Mouse (Mus musculus): ENCODE results near the gene Uqcc1. TPM values are rescaled to one million over a fixed set of nuclear protein-coding genes. Genes with fewer than 3 reads are reported as not detected.

Gene Uqcc1
- polyA plus RNA-seq (2014; fragmentation: Nextera tagmentation; extraction: Ambion mirVana) = 110 and 116 TPM in 2 replicates

- Histone ChIP-seq H3K4me2 (ENCODE audit: low read length) (peak within 1 kb of the TSS; percentile 69), H3K4me3 (ENCODE audit: control insufficient read depth in 1 of 2, insufficient read depth in 1 of 2, low read depth in 1 of 2, low read length in 2 of 2) (peak within 1 kb of the TSS; percentile 75 to 93), H3K27me3 (ENCODE audit: control insufficient read depth, insufficient read depth, low read length) (no peaks in the 10 kb centered on the region), H3K36me3 (ENCODE audit: control insufficient read depth, insufficient read depth, low read length) (no peaks in the 10 kb centered on the region), H3K4me1 (ENCODE audit: control insufficient read depth in 2 of 2, insufficient read depth in 2 of 2, low read length in 2 of 2) (peaks cover 6 to 10% of the 10 kb centered on the region in 2 experiments), H3K9ac (ENCODE audit: low read length) (peak within 1 kb of the TSS; percentile 80), H3K9me3 (ENCODE audit: control insufficient read depth, low read length) (no peaks in the 10 kb centered on the region), H3K27ac (replicated peaks in 1 of 2; ENCODE audit: control insufficient read depth in 1 of 2, insufficient read depth in 1 of 2, low read depth in 2 of 2, low read length in 2 of 2) (peak within 1 kb of the TSS; percentile 85 to 94)
- WGBS = under 1% methylated on average over 38 of the region's 38 CpGs
- ATAC-seq (ENCODE audit: insufficient number of reproducible peaks, insufficient read depth, low FRiP score, low read depth) = peak; percentile 87
These were observed at the start of gene Uqcc1 for GRCm38 (mm10) chr2:155929531-155930442. TSS of gene Uqcc1 (minus strand) at chr2:155930310.

GRCm38 (mm10) chr2:155979328-155979991 is 49.4 kb upstream of the Uqcc1 start:
- H3K4me3 ChIP-seq (ENCODE audit: control insufficient read depth in 1 of 2, insufficient read depth in 1 of 2, low read depth in 1 of 2, low read length in 2 of 2) = no peak overlapping the region
- no peaks in the 10 kb centered on the region for H3K27me3 ChIP-seq (ENCODE audit: control insufficient read depth, insufficient read depth, low read length)
- H3K4me1 ChIP-seq (ENCODE audit: control insufficient read depth in 2 of 2, insufficient read depth in 2 of 2, low read length in 2 of 2) = no peaks in the 10 kb centered on the region
- 64% methylated on average over 5 of the region's 5 CpGs for WGBS
- no peak overlapping the region for H3K4me2 ChIP-seq (ENCODE audit: low read length)
- H3K27ac ChIP-seq (replicated peaks in 1 of 2; ENCODE audit: control insufficient read depth in 1 of 2, insufficient read depth in 1 of 2, low read depth in 2 of 2, low read length in 2 of 2) = 0 out of 4 replicates have a peak overlapping the region, but pooled peaks have one; percentile 32 to 45
- no peaks in the 10 kb centered on the region for H3K9me3 ChIP-seq (ENCODE audit: control insufficient read depth, low read length)
- no peak for ATAC-seq (ENCODE audit: insufficient number of reproducible peaks, insufficient read depth, low FRiP score, low read depth)
- peaks cover 95% of the 10 kb centered on the region for H3K36me3 ChIP-seq (ENCODE audit: control insufficient read depth, insufficient read depth, low read length)
- H3K9ac ChIP-seq (ENCODE audit: low read length) = no peak overlapping the region

GRCm38 (mm10) chr2:155974087-155974731 is 44.1 kb upstream of the Uqcc1 start:
- ATAC-seq (ENCODE audit: insufficient number of reproducible peaks, insufficient read depth, low FRiP score, low read depth) = no peak
- no peak overlapping the region for H3K4me2 ChIP-seq (ENCODE audit: low read length)
- no peaks in the 10 kb centered on the region for H3K27me3 ChIP-seq (ENCODE audit: control insufficient read depth, insufficient read depth, low read length)
- H3K9me3 ChIP-seq (ENCODE audit: control insufficient read depth, low read length) = no peaks in the 10 kb centered on the region
- H3K27ac ChIP-seq (replicated peaks in 1 of 2; ENCODE audit: control insufficient read depth in 1 of 2, insufficient read depth in 1 of 2, low read depth in 2 of 2, low read length in 2 of 2) = no peak overlapping the region
- no peak overlapping the region for H3K4me3 ChIP-seq (ENCODE audit: control insufficient read depth in 1 of 2, insufficient read depth in 1 of 2, low read depth in 1 of 2, low read length in 2 of 2)
- WGBS = 80% methylated on average over 14 of the region's 14 CpGs
- peaks cover 90% of the 10 kb centered on the region for H3K36me3 ChIP-seq (ENCODE audit: control insufficient read depth, insufficient read depth, low read length)
- no peaks in the 10 kb centered on the region for H3K4me1 ChIP-seq (ENCODE audit: control insufficient read depth in 2 of 2, insufficient read depth in 2 of 2, low read length in 2 of 2)
- no peak overlapping the region for H3K9ac ChIP-seq (ENCODE audit: low read length)

GRCm38 (mm10) chr2:155973348-155973747 is 43.2 kb upstream of the Uqcc1 start:
- Histone ChIP-seq H3K27me3 (ENCODE audit: control insufficient read depth, insufficient read depth, low read length) (no peaks in the 10 kb centered on the region), H3K9me3 (ENCODE audit: control insufficient read depth, low read length) (no peaks in the 10 kb centered on the region), H3K4me3 (ENCODE audit: control insufficient read depth in 1 of 2, insufficient read depth in 1 of 2, low read depth in 1 of 2, low read length in 2 of 2) (no peak overlapping the region), H3K4me1 (ENCODE audit: control insufficient read depth in 2 of 2, insufficient read depth in 2 of 2, low read length in 2 of 2) (no peaks in the 10 kb centered on the region), H3K9ac (ENCODE audit: low read length) (no peak overlapping the region), H3K27ac (replicated peaks in 1 of 2; ENCODE audit: control insufficient read depth in 1 of 2, insufficient read depth in 1 of 2, low read depth in 2 of 2, low read length in 2 of 2) (no peak overlapping the region), H3K36me3 (ENCODE audit: control insufficient read depth, insufficient read depth, low read length) (peaks cover 91% of the 10 kb centered on the region), H3K4me2 (ENCODE audit: low read length) (no peak overlapping the region)
- ATAC-seq (ENCODE audit: insufficient number of reproducible peaks, insufficient read depth, low FRiP score, low read depth) = no peak
- 76% methylated on average over 6 of the region's 6 CpGs for WGBS

GRCm38 (mm10) chr2:155962991-155963390 is 32.9 kb upstream of the Uqcc1 start:
- WGBS = 32% methylated on average over 1 of the region's 1 CpGs
- Histone ChIP-seq H3K36me3 (ENCODE audit: control insufficient read depth, insufficient read depth, low read length) (peaks cover 64% of the 10 kb centered on the region), H3K27ac (replicated peaks in 1 of 2; ENCODE audit: control insufficient read depth in 1 of 2, insufficient read depth in 1 of 2, low read depth in 2 of 2, low read length in 2 of 2) (no peak overlapping the region), H3K9ac (ENCODE audit: low read length) (no peak overlapping the region), H3K4me3 (ENCODE audit: control insufficient read depth in 1 of 2, insufficient read depth in 1 of 2, low read depth in 1 of 2, low read length in 2 of 2) (no peak overlapping the region), H3K9me3 (ENCODE audit: control insufficient read depth, low read length) (no peaks in the 10 kb centered on the region), H3K27me3 (ENCODE audit: control insufficient read depth, insufficient read depth, low read length) (no peaks in the 10 kb centered on the region), H3K4me2 (ENCODE audit: low read length) (no peak overlapping the region), H3K4me1 (ENCODE audit: control insufficient read depth in 2 of 2, insufficient read depth in 2 of 2, low read length in 2 of 2) (peaks cover 0 to 5% of the 10 kb centered on the region in 2 experiments; a peak in 1 of 4 replicates)
- ATAC-seq (ENCODE audit: insufficient number of reproducible peaks, insufficient read depth, low FRiP score, low read depth) = no peak

GRCm38 (mm10) chr2:155961862-155962261 is 31.8 kb upstream of the Uqcc1 start:
- no peaks in the 10 kb centered on the region for H3K27me3 ChIP-seq (ENCODE audit: control insufficient read depth, insufficient read depth, low read length)
- no peaks in the 10 kb centered on the region for H3K9me3 ChIP-seq (ENCODE audit: control insufficient read depth, low read length)
- no peak overlapping the region for H3K4me3 ChIP-seq (ENCODE audit: control insufficient read depth in 1 of 2, insufficient read depth in 1 of 2, low read depth in 1 of 2, low read length in 2 of 2)
- no peak overlapping the region for H3K4me2 ChIP-seq (ENCODE audit: low read length)
- no peak overlapping the region for H3K27ac ChIP-seq (replicated peaks in 1 of 2; ENCODE audit: control insufficient read depth in 1 of 2, insufficient read depth in 1 of 2, low read depth in 2 of 2, low read length in 2 of 2)
- peaks cover 53% of the 10 kb centered on the region for H3K36me3 ChIP-seq (ENCODE audit: control insufficient read depth, insufficient read depth, low read length)
- peaks cover 0 to 11% of the 10 kb centered on the region in 2 experiments; a peak in 2 of 4 replicates for H3K4me1 ChIP-seq (ENCODE audit: control insufficient read depth in 2 of 2, insufficient read depth in 2 of 2, low read length in 2 of 2)
- ATAC-seq (ENCODE audit: insufficient number of reproducible peaks, insufficient read depth, low FRiP score, low read depth) = no peak
- no peak overlapping the region for H3K9ac ChIP-seq (ENCODE audit: low read length)
- WGBS = 82% methylated on average over 10 of the region's 10 CpGs

- H3K9ac ChIP-seq (ENCODE audit: low read length) = no peak overlapping the region
- 69% methylated on average over 5 of the region's 5 CpGs for WGBS
- peaks cover 0 to 11% of the 10 kb centered on the region in 2 experiments; a peak in 2 of 4 replicates for H3K4me1 ChIP-seq (ENCODE audit: control insufficient read depth in 2 of 2, insufficient read depth in 2 of 2, low read length in 2 of 2)
- H3K27ac ChIP-seq (replicated peaks in 1 of 2; ENCODE audit: control insufficient read depth in 1 of 2, insufficient read depth in 1 of 2, low read depth in 2 of 2, low read length in 2 of 2) = no peak overlapping the region
- H3K4me3 ChIP-seq (ENCODE audit: control insufficient read depth in 1 of 2, insufficient read depth in 1 of 2, low read depth in 1 of 2, low read length in 2 of 2) = no peak overlapping the region
- H3K4me2 ChIP-seq (ENCODE audit: low read length) = no peak overlapping the region
- H3K9me3 ChIP-seq (ENCODE audit: control insufficient read depth, low read length) = no peaks in the 10 kb centered on the region
- peaks cover 35% of the 10 kb centered on the region for H3K36me3 ChIP-seq (ENCODE audit: control insufficient read depth, insufficient read depth, low read length)
- no peaks in the 10 kb centered on the region for H3K27me3 ChIP-seq (ENCODE audit: control insufficient read depth, insufficient read depth, low read length)
- ATAC-seq (ENCODE audit: insufficient number of reproducible peaks, insufficient read depth, low FRiP score, low read depth) = no peak
These were observed 29.9 kb upstream of the Uqcc1 start for GRCm38 (mm10) chr2:155959981-155960380.

Measured in heart, embryonic 14.5 days (tissue).